Mouse (Mus musculus): Measurements from ENCODE around the gene Zer1. TPM values are rescaled to one million over a fixed set of nuclear protein-coding genes. Genes with fewer than 3 reads are reported as not detected.
"Not testable (repeated sequence)": the region's sequence is repeated elsewhere in the genome, so short reads cannot be mapped to it uniquely, and the experiment has no call there.

Zer1 gene
- total RNA-seq, 4 experiments from 2014 or later = 23.5 to 24.8 (median 24.3) TPM

DNA sequence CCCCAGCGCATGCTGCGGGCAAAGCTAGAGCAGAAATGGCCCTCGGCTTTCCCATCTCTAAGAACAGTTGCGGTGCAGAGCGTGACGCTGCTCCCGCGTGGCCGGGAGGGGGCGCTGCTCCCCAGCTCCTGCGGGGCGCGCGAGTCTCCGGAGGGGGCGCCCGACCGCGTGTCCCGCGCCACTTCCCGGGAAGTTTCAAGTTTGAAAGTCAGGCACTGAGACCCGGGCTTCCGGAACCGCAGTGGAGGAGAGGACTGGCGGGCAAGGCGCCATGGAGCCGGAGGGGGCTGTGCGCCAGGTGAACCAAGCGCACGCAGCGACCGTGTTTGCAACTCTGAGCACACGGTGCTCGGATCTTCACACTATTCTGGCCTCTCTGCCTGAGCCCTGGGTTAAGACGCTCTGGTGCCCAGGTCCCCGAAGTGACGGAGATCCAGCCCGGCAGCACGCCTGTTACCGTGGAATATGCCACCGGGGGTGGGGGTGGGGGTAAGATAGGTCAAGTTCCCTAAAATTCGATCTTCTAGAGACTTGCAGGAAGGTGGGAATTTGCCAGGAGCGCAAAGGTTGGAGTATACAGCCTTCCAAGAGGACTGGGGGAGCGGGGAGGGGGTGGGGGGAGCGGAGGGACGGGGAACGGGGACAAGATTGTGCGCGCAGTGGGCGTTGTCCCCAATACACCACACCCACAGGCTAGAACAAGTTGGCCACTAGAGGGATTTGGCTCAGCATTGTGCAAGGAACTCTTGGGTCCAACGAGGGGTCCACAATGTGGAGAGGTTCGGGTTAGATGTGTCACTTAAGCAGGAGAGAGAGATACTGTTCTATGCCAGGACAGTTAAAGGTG is 46.7 kb downstream of the Zer1 start, which contains the start of gene Pkn3:
Gene Pkn3, plus strand, starts transcription at position 183 of the 847 bp plus-strand sequence.
- DNase-seq (ENCODE audit: low spot score in 2 of 2) = peak; percentile 62 to 66

DNA sequence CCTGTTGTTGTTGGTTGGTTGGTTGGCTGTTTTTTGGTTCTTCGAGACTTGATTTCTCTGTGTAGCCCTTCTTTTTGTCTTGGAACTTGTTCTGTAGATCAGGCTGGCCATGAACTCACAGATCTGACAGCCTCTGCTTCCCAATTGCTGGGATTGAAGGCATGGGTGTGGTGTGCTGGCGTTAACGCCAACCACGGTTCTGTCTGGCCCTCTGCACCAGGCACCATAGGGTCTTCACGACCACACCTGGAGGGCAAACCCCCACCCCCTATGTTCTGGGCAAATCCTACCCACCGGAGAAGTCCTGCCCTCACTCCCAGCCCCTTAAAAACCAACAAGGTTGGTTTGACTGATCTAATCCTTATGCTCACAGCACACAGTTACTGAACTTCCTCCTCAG is 47.4 kb downstream of the Zer1 start:
- DNase-seq (ENCODE audit: low spot score in 2 of 2) = no peak

DNA sequence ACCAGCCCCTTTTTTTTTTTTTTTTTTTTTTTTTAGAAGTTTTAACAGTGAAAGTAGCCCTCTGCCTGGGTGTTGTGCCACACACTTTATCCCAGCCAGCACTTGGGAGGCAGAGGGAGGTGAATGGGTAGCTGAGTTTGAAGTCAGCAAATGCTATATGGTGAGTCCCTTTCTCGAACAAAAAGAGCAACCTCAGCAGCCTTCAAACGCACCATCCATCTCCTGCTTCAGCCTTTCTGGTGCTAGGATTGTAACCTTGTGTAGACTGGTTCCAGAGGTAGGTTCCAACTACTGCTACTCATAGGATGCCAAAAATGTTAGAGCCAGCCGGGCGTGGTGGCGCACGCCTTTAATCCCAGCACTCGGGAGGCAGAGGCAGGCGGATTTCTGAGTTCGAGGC is 47.9 kb downstream of the Zer1 start:
- DNase-seq (ENCODE audit: low spot score in 2 of 2) = no peak

DNA sequence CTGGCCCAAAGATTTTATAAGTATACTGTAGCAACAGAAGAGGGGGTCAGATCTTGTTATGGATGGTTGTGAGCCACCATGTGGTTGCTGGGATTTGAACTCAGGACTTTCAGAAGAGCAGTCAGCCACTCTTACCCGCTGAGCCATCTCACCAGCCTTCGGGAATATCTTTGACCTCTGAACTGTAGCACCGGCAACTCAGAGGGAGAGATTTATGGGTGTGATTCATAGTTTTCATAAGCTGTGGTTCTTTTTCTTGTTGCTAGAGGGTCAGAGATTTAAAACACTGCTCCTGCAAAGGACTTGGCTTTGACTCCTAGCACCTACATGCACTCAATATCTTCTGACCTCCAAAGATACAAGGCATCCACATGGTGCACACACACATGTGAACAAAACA is 48.8 kb downstream of the Zer1 start:
- DNase-seq (ENCODE audit: low spot score in 2 of 2) = no peak

DNA sequence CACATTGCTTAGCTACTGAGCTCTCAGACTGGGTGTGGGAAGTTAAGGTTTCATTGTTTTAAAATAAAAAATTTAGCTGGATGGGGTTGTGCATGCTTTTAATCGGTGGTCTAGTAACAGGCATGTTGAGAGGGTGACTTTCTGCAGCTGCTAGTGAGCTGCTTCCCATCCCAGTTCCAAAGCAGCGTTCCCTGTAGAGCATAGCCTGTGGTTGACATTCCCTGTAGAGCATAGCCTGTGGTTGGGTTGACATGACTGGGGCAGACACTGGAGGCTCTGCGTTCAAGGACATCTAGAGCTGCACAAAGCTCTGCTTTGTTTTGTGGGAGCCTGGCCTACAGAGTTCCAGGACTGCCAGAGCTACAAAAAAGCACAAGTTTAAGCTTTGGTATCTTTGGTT is 51.1 kb downstream of the Zer1 start:
- no peak for DNase-seq (ENCODE audit: low spot score in 2 of 2)

DNA sequence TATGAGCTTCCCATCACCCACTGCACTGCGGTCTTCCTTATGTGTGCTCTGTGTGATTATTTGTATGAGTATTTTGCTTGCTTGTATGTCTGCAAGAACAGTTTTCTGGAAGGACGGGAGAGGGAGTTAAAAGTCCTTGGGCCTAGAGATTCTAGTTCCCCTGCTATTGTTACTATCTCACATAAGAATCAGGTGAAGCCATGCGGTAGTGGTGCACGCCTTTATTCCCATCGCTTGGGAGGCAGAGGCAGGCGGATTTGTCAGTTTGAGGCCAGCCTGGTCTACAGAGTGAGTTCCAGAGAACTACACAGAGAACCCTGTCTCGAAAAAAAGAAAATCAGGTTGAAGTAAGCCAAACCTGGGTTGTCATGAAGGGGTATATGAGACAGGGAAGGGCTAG is 51.5 kb downstream of the Zer1 start:
- DNase-seq (ENCODE audit: low spot score in 2 of 2) = no peak

DNA sequence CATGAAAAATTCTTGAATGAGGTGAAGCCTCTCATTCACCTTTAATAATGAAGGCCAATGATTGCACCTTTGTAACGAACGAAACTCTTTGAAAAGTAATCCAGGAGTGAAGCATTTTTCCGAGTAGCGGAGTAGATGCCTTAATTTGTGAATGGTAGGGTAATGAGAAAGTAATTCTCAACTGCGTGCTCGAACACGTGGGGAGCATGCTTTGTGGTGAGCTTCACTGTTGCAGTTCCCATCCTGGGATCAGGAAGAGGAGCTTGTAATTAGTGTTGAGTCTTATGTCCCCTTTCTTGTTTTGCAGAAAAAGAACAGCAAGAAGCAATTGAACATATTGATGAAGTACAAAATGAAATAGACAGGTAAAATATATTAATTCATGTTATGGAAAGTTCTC is 56.4 kb downstream of the Zer1 start:
- no peak for DNase-seq (ENCODE audit: low spot score in 2 of 2)

DNA sequence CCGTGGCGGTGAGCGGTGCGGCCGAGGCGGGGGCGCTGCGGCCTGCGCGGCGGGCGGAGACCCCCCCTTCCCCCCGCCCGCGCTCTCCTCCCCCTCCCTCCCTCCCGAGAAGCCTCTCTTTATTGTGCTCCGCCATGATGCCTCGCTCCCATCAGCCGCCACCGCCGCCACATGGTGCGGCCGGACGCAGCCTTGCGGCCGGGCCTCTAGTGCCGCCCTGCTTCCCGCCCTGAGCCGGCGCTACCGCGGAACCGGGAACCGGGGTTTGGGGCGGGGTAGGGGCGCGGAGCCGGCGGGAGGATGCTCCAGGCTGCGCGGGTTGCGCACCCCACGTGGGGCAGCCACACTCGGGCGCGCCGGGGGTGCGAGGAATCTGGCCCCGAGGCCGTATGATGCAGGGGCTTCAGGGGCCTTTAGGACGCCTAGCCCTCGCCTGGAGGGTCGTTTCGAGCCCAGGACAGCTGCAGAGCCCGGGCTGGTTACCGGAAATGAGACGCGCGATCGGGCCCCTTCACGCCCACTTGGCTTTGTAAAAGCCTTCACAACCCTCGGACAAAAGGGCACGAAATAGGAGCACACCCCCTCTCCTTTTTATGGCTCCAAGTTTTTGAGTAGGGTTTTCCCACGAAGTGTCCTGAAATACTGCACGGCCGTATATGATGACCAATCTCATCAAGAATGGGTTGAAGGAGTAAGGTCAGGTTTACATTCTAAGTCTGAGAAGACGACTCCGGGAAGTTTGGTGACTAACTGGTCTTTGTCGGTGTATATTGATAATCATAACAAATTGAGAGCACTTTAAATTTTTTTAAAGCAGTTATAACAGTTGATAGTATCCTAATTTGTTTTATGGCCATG is 57.1 kb downstream of the Zer1 start:
- DNase-seq (ENCODE audit: low spot score in 2 of 2) = no peak

DNA sequence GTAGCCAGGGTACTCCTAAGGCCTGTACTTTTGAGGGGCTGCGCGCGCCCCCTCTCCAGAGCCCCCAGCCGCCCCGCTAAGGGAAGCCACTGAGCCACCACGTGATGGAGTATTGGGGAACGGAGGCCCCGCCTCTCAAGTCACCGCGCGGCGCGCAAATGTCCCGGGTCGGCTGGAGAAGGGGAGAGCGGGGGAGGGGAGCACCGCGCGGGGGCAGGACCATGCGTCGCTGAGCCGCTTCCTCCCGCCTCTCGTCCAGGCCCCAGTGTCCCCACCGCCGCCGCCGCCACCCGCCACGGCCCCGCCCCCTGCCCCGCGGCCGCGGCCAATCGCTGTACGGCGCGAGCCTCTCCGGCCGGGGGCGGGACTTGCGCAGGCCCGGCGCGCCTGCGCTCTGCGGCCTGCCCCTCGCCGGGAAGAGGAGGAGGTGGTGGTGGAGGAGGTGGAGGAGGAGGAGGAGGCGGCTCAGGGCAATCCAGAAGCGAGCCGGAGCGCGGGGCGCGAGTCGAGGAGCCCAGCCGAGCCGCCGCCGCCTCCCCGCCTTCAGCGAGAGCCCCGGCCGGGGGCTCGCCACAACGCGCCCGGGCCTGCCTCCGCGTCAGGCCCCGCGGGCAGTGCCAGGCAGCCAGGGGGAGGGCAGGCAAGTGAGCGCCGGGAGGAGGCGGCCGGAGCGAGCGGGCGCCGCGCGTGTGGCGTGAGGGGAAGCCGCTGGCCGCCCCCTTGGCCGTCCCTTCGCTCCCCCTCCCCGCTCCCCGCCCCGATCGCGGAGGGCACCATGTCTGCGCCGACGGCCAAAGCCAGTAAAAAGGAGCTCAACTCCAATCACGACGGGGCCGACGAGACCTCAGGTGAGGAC is 58.1 kb downstream of the Zer1 start:
- DNase-seq (ENCODE audit: low spot score in 2 of 2) = peak; percentile 93 to 96

DNA sequence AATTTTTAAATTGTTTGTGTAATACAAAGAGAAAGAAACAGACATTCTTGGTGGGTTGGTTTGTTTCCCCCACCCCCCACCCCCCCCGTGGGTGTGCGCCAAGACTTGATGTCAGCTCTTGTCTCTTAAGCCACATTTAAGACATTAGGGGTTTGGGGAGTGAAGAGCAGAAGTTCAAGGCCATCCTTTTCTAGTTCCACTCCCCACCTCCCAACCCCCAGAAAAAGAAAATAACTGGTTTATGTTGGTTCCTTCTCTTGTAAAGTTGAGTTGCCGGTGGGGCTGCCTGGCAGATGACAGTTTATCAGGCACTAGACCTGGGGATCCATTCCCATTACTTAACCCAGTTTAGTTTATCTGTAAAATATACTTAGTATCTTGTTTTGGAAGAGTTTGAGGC is 60.1 kb downstream of the Zer1 start:
- DNase-seq (ENCODE audit: low spot score in 2 of 2) = no peak

DNA sequence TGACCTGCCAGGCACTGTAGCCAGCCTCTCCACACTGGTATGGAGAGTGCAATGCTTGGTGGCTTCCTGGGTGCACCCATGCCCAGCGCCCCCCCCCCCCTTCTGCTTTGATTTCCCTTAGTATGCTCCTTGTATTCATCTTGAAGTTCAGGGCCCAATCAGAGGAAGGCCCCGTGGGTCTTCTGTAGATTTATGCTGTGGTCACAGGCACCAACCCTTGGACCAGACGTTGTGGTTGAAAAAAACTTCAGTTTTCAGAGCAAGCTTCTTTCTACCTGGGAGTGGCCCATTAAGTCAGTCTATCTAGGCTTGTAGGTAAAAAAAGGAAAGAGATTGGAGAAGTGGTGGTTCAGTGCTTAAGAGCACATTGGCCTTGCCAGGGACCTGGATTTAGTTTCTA is 60.6 kb downstream of the Zer1 start:
- no peak for DNase-seq (ENCODE audit: low spot score in 2 of 2)

DNA sequence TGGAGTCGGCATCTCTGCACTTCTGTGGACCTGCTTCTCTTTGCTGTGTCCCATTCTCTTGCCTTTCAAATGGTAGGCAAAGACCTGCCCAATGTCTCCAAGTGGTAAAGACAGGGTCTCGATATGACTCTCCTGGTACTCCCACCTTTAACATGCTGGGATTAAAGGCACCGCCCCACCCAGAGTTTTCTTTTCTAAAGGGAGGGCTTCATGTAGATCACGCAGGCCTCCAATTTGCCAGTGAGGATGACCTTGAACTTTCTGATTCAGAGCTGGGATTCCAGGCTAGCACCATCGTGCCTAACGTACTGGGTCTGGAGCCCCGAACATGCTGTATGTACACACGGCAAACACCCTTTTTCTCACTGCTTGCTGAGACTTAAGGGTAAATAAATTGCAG is 61.1 kb downstream of the Zer1 start:
- DNase-seq (ENCODE audit: low spot score in 2 of 2) = no peak

DNA sequence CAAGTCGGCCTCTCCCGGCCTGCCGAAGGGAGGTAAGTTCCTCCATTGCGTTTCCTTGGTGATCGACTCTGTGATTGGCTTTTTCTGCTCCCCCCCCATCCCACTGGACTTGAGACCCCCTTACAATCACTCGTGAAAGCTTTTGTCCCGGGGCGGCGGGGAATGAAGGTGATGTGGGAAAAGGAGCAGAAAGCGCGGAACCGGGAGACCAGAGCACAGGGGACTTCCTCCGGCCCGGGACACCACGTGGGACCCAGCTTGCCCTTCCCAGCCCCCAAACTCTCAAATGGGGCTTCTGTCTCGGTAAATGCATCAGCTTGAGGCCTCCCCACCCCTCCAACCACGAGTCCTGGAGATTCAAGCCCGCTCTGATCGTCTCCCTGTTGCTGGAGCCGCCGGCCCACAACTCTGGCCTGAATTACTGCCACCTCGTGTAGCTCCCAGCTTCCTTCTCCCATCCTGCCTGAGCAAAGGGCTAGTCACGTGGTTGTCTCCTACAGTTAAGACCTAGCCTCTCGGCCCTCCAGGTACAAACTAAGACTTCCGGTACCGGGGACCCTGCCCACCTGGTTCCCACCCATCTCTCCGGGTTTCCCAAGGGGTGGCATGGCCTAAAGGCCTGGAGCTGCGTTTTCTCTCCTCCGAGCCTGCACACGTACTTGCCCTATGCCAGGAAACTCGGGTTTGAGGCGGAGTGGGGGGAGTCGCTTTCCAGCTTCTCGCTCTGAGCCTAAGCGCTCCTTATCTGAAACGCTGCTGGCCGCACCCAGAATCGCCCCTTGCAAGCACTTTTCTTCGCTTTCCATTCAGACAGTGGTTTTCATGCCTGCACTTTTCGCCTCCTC is 61.9 kb downstream of the Zer1 start:
- peak; percentile 26 to 32 for DNase-seq (ENCODE audit: low spot score in 2 of 2)

DNA sequence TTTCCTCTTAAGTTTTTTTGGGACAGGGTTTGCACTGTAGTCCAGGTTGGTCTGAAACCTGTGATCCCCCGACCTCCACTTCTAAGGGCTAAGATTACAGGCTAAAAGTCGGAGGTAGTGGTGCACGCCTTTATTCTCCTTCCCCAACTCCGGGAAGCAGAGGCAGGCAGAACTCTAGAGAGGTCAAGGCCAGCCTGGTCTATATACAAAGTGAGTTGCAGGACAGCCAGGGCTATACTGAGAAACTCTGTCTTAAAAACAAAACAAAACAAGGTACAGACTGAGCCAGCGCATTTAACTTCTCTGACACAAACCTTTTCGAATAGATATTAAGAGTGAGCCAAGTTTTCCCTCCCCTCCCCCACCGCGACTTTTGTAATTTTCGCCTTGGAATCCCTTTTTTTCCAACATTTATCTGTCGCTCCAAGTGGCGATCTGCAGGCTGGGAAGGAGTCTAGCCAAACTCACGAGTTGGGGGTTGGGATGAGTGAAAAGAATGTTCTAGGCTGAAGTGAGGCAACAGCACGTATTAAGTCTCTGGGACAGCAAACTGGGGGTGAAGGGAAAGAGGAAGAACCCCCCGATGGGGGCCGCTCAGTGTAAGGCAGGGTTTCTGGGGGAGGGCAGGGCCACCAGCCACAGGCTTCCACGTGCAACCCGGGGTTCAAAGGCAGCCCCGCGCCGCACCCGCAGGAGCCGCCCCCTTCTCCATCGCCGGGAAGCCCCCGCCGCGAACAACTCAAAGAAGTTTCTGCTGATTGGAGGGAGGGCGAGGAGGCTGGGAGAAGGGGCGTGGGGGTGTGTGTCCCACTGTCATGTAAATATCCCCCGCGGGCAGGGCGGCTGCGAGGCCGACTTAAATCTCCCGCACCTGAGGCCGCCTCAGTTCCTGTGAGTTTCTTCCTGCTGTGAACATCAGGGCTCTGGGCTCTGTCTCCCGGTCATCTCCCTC is 62.9 kb downstream of the Zer1 start:
- DNase-seq (ENCODE audit: low spot score in 2 of 2) = no peak

DNA sequence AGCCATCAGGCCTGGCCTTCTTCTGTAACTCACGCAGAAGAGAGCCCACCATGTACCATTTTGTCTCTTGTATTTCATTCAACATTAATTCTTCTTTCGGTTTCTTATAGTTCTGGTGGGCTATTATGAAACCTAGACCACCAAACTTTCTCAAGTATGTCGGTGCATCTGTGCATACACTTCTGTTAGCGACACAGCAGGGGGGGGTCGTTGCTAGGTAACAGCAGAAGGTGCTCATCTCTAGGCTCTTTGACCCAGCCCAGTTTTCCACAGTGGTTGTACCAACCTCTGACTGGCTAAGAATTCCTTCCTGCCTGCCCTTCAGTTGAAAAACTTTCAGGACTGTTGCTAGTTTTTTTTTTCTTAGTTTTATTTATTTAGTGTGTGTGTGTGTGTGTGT is 66.0 kb downstream of the Zer1 start:
- no peak for DNase-seq (ENCODE audit: low spot score in 2 of 2)

DNA sequence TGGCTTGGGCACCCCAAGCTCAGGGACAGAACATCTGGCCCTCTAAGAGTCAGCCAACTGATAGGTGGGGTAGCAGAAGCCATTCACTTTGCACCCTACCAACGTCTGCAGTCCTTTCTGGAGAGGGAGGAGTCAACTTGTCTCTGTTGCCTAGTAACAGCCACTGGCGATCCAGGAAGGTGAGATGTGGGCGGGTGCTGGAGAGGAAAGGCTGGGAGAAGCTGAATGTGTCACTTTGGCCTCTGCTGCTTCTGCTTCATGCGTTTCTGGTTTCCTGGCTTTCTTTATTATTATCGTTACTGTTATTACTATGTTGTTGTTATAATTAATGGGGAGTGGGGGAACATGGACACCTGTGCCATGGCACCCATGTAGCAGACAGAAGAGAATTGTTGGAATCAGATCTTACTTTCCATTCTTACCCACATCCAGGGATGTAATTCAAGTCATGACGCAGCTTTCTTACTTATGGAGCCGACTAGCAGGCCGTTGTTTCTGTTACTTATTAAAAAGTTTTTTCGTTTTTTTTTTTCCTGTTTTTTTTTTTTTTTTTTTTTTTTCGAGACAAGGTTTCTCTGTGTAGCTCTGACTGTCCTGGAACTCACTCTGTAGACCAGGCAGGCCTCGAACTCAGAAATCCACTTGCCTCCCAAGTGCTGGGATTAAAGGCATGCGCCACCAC is 67.0 kb downstream of the Zer1 start, which contains the start of gene Set:
Gene Set, plus strand, starts transcription at position 156 of the 682 bp plus-strand sequence.
- DNase-seq (ENCODE audit: low spot score in 2 of 2) = no peak

DNA sequence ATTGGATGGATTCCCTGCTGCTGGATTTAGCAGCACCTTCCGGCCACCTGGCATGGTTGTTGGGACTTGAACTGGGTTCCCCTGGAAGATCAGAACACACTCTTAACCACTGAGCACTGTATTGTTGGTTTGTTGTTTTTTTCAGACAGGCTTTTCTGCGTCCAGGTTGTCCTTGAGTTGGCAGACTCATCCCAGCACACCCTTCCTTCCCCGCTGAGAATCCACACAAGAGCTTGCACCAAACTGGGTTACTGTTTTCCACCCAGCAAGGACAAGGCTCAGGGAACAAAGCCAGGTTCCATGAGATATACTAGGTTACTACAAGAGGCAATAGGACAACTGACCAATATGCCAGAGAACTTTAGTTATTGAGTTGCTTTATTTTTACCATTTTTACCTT is 67.6 kb downstream of the Zer1 start:
- no peak for DNase-seq (ENCODE audit: low spot score in 2 of 2)

DNA sequence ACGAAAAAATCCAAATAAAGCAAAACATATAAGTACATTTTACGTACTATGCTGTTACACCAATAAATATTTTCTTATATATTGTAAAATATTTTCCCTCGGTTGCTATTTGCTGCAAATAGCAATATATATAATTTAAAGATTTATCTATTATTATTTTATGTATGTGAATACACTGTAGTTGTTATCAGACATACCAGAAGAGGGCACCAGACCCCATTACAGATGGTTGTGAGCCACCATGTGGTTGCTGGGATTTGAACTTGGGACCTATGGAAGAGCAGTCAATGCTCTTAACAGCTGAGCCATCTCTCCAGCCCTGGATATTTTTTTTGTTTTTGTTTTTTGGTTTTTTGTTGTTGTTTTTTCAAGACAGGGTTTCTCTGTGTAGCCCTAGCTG is 69.1 kb downstream of the Zer1 start:
- not testable (repeated sequence) for DNase-seq (ENCODE audit: low spot score in 2 of 2)
